In genomic region chr11:86591301-86591845, GRCm38 (mm10) we compare ENCODE assay signal across 28 mouse cellular contexts. TPM values are rescaled to one million over a fixed set of nuclear protein-coding genes. Genes with fewer than 3 reads are reported as not detected.
DNase-seq lines count a peak whose midpoint lies in the region; ATAC-seq and TF ChIP-seq lines count a peak whose summit lies in the region.
"Had no signal": no experiment of that assay in that cellular context is flagged by ENCODE, and none has a peak within 500 bp of the region (broad histone marks: within the 10 kb centered on the region; RNA-seq: fewer than 3 reads in every experiment).

No protein-coding gene starts in this region.

- H3K27me3 ChIP-seq in heart, embryonic 10.5 days (ENCODE audit: insufficient read depth, poor library complexity, severe bottlenecking), result no peaks in the 10 kb centered on the region
- no peaks in the 10 kb centered on the region for H3K27me3 ChIP-seq in megakaryocyte, embryonic 14.5 days (replicated peaks)
- H3K27me3 ChIP-seq: forebrain, embryonic 12.5 days; hindbrain, embryonic 12.5 days; midbrain, embryonic 13.5 days; neural tube, embryonic 15.5 days had no signal

- peak; percentile 68 for DNase-seq in heart, adult 11 months
- DNase-seq in heart, embryonic 10.5 days (ENCODE audit: low spot score), result no peak
- DNase-seq in layer of hippocampus, adult 18-20 months (ENCODE audit: low spot score in 2 of 2), result no peak
- DNase-seq in frontal cortex, postnatal 25 days (ENCODE audit: low spot score in 2 of 2), result no peak
- DNase-seq: adrenal gland, postnatal 36 days; cerebellum, adult 18-20 months; cerebellum, postnatal 10 days; gastrocnemius, postnatal 14 days; heart, postnatal 36 days; kidney, adult 9 months; kidney, postnatal 10 days; layer of hippocampus, adult 9-11 months; liver; lung, postnatal 14 days; retina, postnatal 1 day; right cerebral cortex, postnatal 14 days; thymus, adult 2 months; thymus, postnatal 4 days had no signal

- H3K27ac ChIP-seq in heart, embryonic 10.5 days, result no peak overlapping the region
- peak overlapping the region; percentile 100 for H3K27ac ChIP-seq in embryonic fibroblast, embryonic 13.5 days (ENCODE audit: insufficient read depth, low read length)
- H3K27ac ChIP-seq: forebrain, embryonic 12.5 days; hindbrain, embryonic 12.5 days; hindbrain, postnatal 0 days; midbrain, embryonic 13.5 days; neural tube, embryonic 15.5 days; stomach, postnatal 0 days had no signal

- H3K9me3 ChIP-seq in heart, embryonic 10.5 days, result no peaks in the 10 kb centered on the region
- no peaks in the 10 kb centered on the region for H3K9me3 ChIP-seq in megakaryocyte, embryonic 14.5 days
- H3K9me3 ChIP-seq: forebrain, embryonic 12.5 days; hindbrain, embryonic 12.5 days; midbrain, embryonic 13.5 days; neural tube, embryonic 15.5 days had no signal

- H3K36me3 ChIP-seq in heart, embryonic 10.5 days, result 0 out of 2 replicates have a peak, but pooled peaks cover 4% of the 10 kb centered on the region
- peaks cover 10% of the 10 kb centered on the region for H3K36me3 ChIP-seq in megakaryocyte, embryonic 14.5 days (replicated peaks; ENCODE audit: low read length)
- H3K36me3 ChIP-seq: forebrain, embryonic 12.5 days; hindbrain, embryonic 12.5 days; midbrain, embryonic 13.5 days; neural tube, embryonic 15.5 days had no signal

- TF ChIP-seq POLR2A in embryonic fibroblast, embryonic 13.5 days (IDR thresholded peaks at IDR 0.05; ENCODE audit: low read depth, low read length), result no peak

- peaks cover 26% of the 10 kb centered on the region for H3K4me1 ChIP-seq in heart, embryonic 10.5 days
- H3K4me1 ChIP-seq in megakaryocyte, embryonic 14.5 days, result peaks cover 88% of the 10 kb centered on the region
- H3K4me1 ChIP-seq in embryonic fibroblast, embryonic 13.5 days (ENCODE audit: control insufficient read depth, insufficient read depth, low read length), result peaks cover 38% of the 10 kb centered on the region

- ATAC-seq in megakaryocyte, adult 5-6 weeks (ENCODE audit: poor library complexity, severe bottlenecking), result no peak
- ATAC-seq: hindbrain, postnatal 0 days; intestine, embryonic 16.5 days; midbrain, embryonic 13.5 days had no signal

- WGBS in heart, embryonic 10.5 days, result 83% methylated on average over 4 of the region's 4 CpGs

- no peak for TF ChIP-seq CTCF in embryonic fibroblast, embryonic 13.5 days (IDR thresholded peaks at IDR 0.05; ENCODE audit: borderline replicate concordance, insufficient read depth, low read length)

- H3K4me3 ChIP-seq in heart, embryonic 10.5 days, result no peak overlapping the region
- H3K4me3 ChIP-seq in megakaryocyte, embryonic 14.5 days (replicated peaks), result peak overlapping the region; percentile 4
- no peak overlapping the region for H3K4me3 ChIP-seq in embryonic fibroblast, embryonic 13.5 days (ENCODE audit: insufficient read depth, low read length)
- H3K4me3 ChIP-seq: forebrain, embryonic 12.5 days; hindbrain, embryonic 12.5 days; midbrain, embryonic 13.5 days; neural tube, embryonic 15.5 days had no signal

RNA-seq across cellular contexts. Expression of gene Tubd1, which starts 46.6 kb away (rescaled TPM):
- polyA plus RNA-seq in heart, embryonic 10.5 days (2016; fragmentation: Nextera tagmentation; extraction: Ambion mirVana), result 11.8 and 12.8 TPM in 2 replicates
- 0.32 TPM in 1 of 2 replicates, not detected in the other for polyA plus RNA-seq in megakaryocyte, embryonic 14.5 days (2012; ENCODE audit: insufficient read depth, low replicate concordance)
- 7.8 and 9.6 TPM in 2 replicates for total RNA-seq in megakaryocyte, adult 5-6 weeks (2015)
- 5.4 and 5.5 TPM in 2 replicates for total RNA-seq in megakaryocyte, adult 5-6 weeks (2017)
- 6.4 and 8.2 TPM in 2 replicates for polyA plus RNA-seq in embryonic fibroblast, embryonic 13.5 days (2011; ENCODE audit: insufficient read length, low read depth, missing spikeins)
- total RNA-seq in layer of hippocampus, adult 18-20 months (2021), result 1 to 10 TPM; 5.2 to 6.0 TPM

RNA-seq across cellular contexts. Expression of gene Rps6kb1, which starts 46.8 kb away (rescaled TPM):
- 54.3 and 60.4 TPM in 2 replicates for polyA plus RNA-seq in heart, embryonic 10.5 days (2016; fragmentation: Nextera tagmentation; extraction: Ambion mirVana)
- 5.3 TPM in 1 of 2 replicates, not detected in the other for polyA plus RNA-seq in megakaryocyte, embryonic 14.5 days (2012; ENCODE audit: insufficient read depth, low replicate concordance)
- 30.4 and 38.4 TPM in 2 replicates for total RNA-seq in megakaryocyte, adult 5-6 weeks (2015)
- 29.9 and 35.4 TPM in 2 replicates for total RNA-seq in megakaryocyte, adult 5-6 weeks (2017)
- polyA plus RNA-seq in embryonic fibroblast, embryonic 13.5 days (2011; ENCODE audit: insufficient read length, low read depth, missing spikeins), result 70.3 and 71.4 TPM in 2 replicates
- total RNA-seq in layer of hippocampus, adult 18-20 months (2021), result 10 to 100 TPM; 33.1 to 37.3 TPM
